Mouse (Mus musculus) MEL (cell line): ENCODE data around the gene Gm9903. TPM values are rescaled to one million over a fixed set of nuclear protein-coding genes. Genes with fewer than 3 reads are reported as not detected.

Experiments
- DNase-seq: peaks from one replicate; pipeline ENCODE4 v3.0.0; 2011; ENCODE audit warnings: low read depth, low spot score
- H3K27ac ChIP-seq: 2 replicates; pipeline ENCODE4 v1.5.1; 2012; ENCODE audit warnings: low read depth, mild to moderate bottlenecking, control low read depth, low read length, moderate library complexity; ENCODE audit not compliant: control insufficient read depth
- H3K27me3 ChIP-seq, 2 experiments: fragments of 150-350 bp in 1 of 2; sonication (generic) in 1 of 2; 2 replicates each; pipeline ENCODE4 v1.6.1; 2012; ENCODE audit warnings: low read length in 2 of 2, mild to moderate bottlenecking in 2 of 2, improper control_type of control experiment in 1 of 2, moderate library complexity in 1 of 2; ENCODE audit not compliant: insufficient read depth in 2 of 2, control insufficient read depth in 1 of 2
- H3K36me3 ChIP-seq, 2 experiments: 2 replicates each; pipeline ENCODE4 v1.6.1; 2012 to 2014; ENCODE audit warnings: low read length in 2 of 2, improper control_type of control experiment in 1 of 2, inconsistent platforms in 1 of 2, mild to moderate bottlenecking in 1 of 2; ENCODE audit not compliant: insufficient read depth in 2 of 2, control insufficient read depth in 1 of 2
- H3K4me1 ChIP-seq, 2 experiments: fragments of 150-350 bp in 1 of 2; sonication (generic) in 1 of 2; 2 replicates each; pipeline ENCODE4 v1.6.1; 2012; ENCODE audit warnings: low read length in 2 of 2, improper control_type of control experiment in 1 of 2, mild to moderate bottlenecking in 1 of 2; ENCODE audit not compliant: insufficient read depth in 2 of 2, control insufficient read depth in 1 of 2
- H3K4me3 ChIP-seq, 2 experiments: fragments of 150-350 bp in 1 of 2; sonication (generic) in 1 of 2; 2 replicates each; pipeline ENCODE4 v1.5.1; 2012; ENCODE audit warnings: low read depth in 2 of 2, low read length in 2 of 2, mild to moderate bottlenecking in 2 of 2, moderate library complexity in 2 of 2, control low read depth in 1 of 2, improper control_type of control experiment in 1 of 2; ENCODE audit not compliant: control insufficient read depth in 1 of 2, insufficient read depth in 1 of 2
- H3K79me2 ChIP-seq: 2 replicates; pipeline ENCODE4 v1.6.1; 2012; ENCODE audit warnings: mild to moderate bottlenecking, low read length, moderate library complexity; ENCODE audit not compliant: control insufficient read depth, poor library complexity, insufficient read depth
- H3K9ac ChIP-seq: 2 replicates; pipeline ENCODE4 v1.6.1; 2012; ENCODE audit warnings: low read depth, mild to moderate bottlenecking, control low read depth, low read length, moderate library complexity; ENCODE audit not compliant: control insufficient read depth, poor library complexity, severe bottlenecking
- H3K9me3 ChIP-seq: fragments of 150-350 bp; sonication (generic); replicated peaks from 2 replicates; pipeline ENCODE4 v1.6.1; 2012; ENCODE audit warnings: mild to moderate bottlenecking, low read length, improper control_type of control experiment, moderate library complexity; ENCODE audit not compliant: insufficient read depth
- CTCF ChIP-seq, 3 experiments: IDR thresholded peaks in 2 of 3; conservative IDR thresholded peaks in 1 of 3; 2 replicates each; pipeline ENCODE4 v1.5.1; 2011 to 2012; ENCODE audit warnings: low read length in 3 of 3, low read depth in 2 of 3, mild to moderate bottlenecking in 2 of 3, improper control_type of control experiment in 1 of 3, inconsistent platforms in 1 of 3, mixed read lengths in 1 of 3, moderate library complexity in 1 of 3; ENCODE audit not compliant: control insufficient read depth in 1 of 3, insufficient read depth in 1 of 3, poor library complexity in 1 of 3, severe bottlenecking in 1 of 3
- ELF1 ChIP-seq: IDR thresholded peaks from 2 replicates; pipeline ENCODE4 v1.6.1; 2014; ENCODE audit warnings: low read depth, mild to moderate bottlenecking, inconsistent platforms, low read length, improper control_type of control experiment, moderate library complexity
- JUND ChIP-seq: IDR thresholded peaks from 2 replicates; pipeline ENCODE4 v1.6.1; 2011; ENCODE audit warnings: low read depth, mild to moderate bottlenecking, improper control_type of control experiment, low read length
- POLR2AphosphoS2 ChIP-seq: IDR thresholded peaks from 2 replicates; pipeline ENCODE4 v1.6.1; 2011; ENCODE audit warnings: low read length, improper control_type of control experiment
- POLR2AphosphoS5 ChIP-seq: IDR thresholded peaks from 2 replicates; pipeline ENCODE4 v1.6.1; 2012; ENCODE audit warnings: low read depth, borderline replicate concordance, mild to moderate bottlenecking, inconsistent platforms, low read length, moderate library complexity, mixed read lengths
- SMC3 ChIP-seq: IDR thresholded peaks from 2 replicates; pipeline ENCODE4 v1.6.1; 2011; ENCODE audit warnings: low read depth, low read length, improper control_type of control experiment
- TCF12 ChIP-seq: IDR thresholded peaks from 2 replicates; pipeline ENCODE4 v1.6.1; 2014; ENCODE audit warnings: low read depth, mild to moderate bottlenecking, inconsistent platforms, low read length, improper control_type of control experiment, moderate library complexity
- USF2 ChIP-seq, 2 experiments: IDR thresholded peaks; 2 replicates each; pipeline ENCODE4 v1.6.1; 2011 to 2012; ENCODE audit warnings: improper control_type of control experiment in 2 of 2, low read length in 2 of 2, borderline replicate concordance in 1 of 2, inconsistent platforms in 1 of 2, low read depth in 1 of 2, mild to moderate bottlenecking in 1 of 2; ENCODE audit not compliant: insufficient read depth in 1 of 2
- polyA plus RNA-seq, 2 experiments: library from polyadenylated mRNA; stranded (reverse) in 1 of 2; unstranded in 1 of 2; fragments of >175 nt in 1 of 2; fragments of >200 nt in 1 of 2; gene quantifications; 2 replicates each; pipeline versions ENCODE4 v1.2.1 to v1.2.4; 2012; ENCODE audit warnings: low replicate concordance in 2 of 2, low read depth in 1 of 2; ENCODE audit not compliant: insufficient read length in 2 of 2, insufficient read depth in 1 of 2, missing spikeins in 1 of 2
- total RNA-seq: library from RNA; depleted of rRNA; stranded (reverse); fragments of 300-350 nt; gene quantifications from 2 replicates; pipeline ENCODE4 v1.2.3, GENCODE M21; 2012; rRNA removed

The Gm9903 gene
- total and polyA plus RNA-seq, 3 experiments: 0.19 to 0.36 TPM; not detected in 1

DNA sequence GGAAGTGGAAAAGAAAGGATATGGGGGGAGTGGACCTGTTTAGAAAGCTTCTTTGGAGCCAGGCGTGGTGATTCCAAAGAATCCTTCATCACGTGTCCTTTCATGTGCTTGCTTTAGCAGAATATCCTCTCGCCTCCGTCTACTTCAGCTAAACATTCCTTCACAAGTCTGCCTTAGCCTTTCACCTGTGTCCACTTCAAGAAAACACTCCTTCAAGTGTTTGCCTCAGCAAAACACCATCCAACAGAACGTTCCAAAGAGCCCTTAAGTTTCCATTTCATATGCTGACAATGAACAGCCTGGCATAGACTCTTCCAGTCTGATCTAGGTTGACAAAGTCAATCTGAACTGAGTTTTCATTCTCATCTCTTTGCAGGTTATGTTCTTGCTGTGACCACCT is 48.5 kb downstream of the Gm9903 start:
- no peaks in the 10 kb centered on the region for H3K79me2 ChIP-seq
- H3K36me3 ChIP-seq: peaks cover 0 to 21% of the 10 kb centered on the region in 2 experiments; a peak in 2 of 4 replicates
- peaks cover 18 to 24% of the 10 kb centered on the region in 2 experiments for H3K4me1 ChIP-seq
- H3K9ac ChIP-seq: no peak overlapping the region
- H3K9me3 ChIP-seq: no peaks in the 10 kb centered on the region
- DNase-seq: no peak
- no peak overlapping the region for H3K4me3 ChIP-seq
- TF ChIP-seq POLR2AphosphoS2: no peak
- no peak for TF ChIP-seq SMC3
- no peak for TF ChIP-seq USF2 (IDR thresholded peaks at IDR 0.05; ENCODE audit: borderline replicate concordance in 1 of 2, insufficient read depth in 1 of 2, low read depth in 1 of 2, low read length in 2 of 2)
- no peaks in the 10 kb centered on the region for H3K27me3 ChIP-seq
- no peak overlapping the region for H3K27ac ChIP-seq

DNA sequence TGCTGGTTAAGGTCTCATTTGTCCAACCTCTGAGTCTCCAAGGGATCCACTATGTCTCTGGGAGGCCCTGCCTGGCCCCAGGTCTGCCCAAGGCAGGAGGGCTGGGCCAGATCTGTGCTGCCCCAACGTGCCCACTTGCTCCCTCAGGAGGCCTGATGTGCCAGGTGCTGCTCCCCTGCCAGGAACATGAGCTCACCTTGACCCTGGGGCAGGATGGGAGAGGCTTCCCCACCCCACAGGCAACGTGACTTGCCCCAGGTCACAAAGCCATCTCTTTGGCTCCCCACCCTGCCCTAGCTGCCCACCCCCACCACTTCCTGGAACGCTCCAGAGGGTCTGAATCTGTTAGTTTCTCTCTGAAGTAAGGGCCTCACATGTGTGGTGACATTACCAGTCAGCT is 51.3 kb downstream of the Gm9903 start:
- H3K79me2 ChIP-seq: no peaks in the 10 kb centered on the region
- H3K27ac ChIP-seq: peak overlapping the region; percentile 89
- peaks cover 0 to 25% of the 10 kb centered on the region in 2 experiments; a peak in 2 of 4 replicates for H3K36me3 ChIP-seq
- peaks cover 23 to 29% of the 10 kb centered on the region in 2 experiments for H3K4me1 ChIP-seq
- H3K9ac ChIP-seq: peak overlapping the region; percentile 64
- no peak for TF ChIP-seq POLR2AphosphoS5
- TF ChIP-seq USF2 (IDR thresholded peaks at IDR 0.05; ENCODE audit: borderline replicate concordance in 1 of 2, insufficient read depth in 1 of 2, low read depth in 1 of 2, low read length in 2 of 2): no peak
- no peak for TF ChIP-seq JUND
- TF ChIP-seq CTCF (IDR thresholded peaks at IDR 0.05 in 2 of 3, conservative IDR thresholded peaks at IDR 0.05 in 1 of 3; ENCODE audit: control insufficient read depth in 1 of 3, insufficient read depth in 1 of 3, low read depth in 2 of 3, low read length in 3 of 3, poor library complexity in 1 of 3, severe bottlenecking in 1 of 3): 0 out of 6 replicates have a peak, but pooled peaks of 1 of the 3 experiments have one; percentile 0
- TF ChIP-seq TCF12: 0 out of 2 replicates have a peak, but pooled peaks have one; percentile 8
- peak; percentile 42; the same call in 1 of the 2 replicates for TF ChIP-seq ELF1
- DNase-seq: peak; percentile 75
- peak overlapping the region; percentile 15 to 28; a peak in 3 of 4 replicates for H3K4me3 ChIP-seq
- no peaks in the 10 kb centered on the region for H3K9me3 ChIP-seq
- no peaks in the 10 kb centered on the region for H3K27me3 ChIP-seq

Other genes with a start within 250 kb of the Gm9903 start
- not detected in 2 replicates for gene Nkx1-1, start 195.9 kb upstream of the Gm9903 start, total RNA-seq
- gene Nkx1-1, start 195.9 kb upstream of the Gm9903 start, polyA plus RNA-seq: not detected
- 39.3 and 43.6 TPM in 2 replicates for gene Fam53a, start 290 bp upstream of the Gm9903 start, total RNA-seq
- gene Fam53a, start 290 bp upstream of the Gm9903 start, polyA plus RNA-seq: 10 to 100 TPM in 1 of 2 experiments, not detected in 1; 62.8 TPM
- gene Slbp, start 22.6 kb downstream of the Gm9903 start, total RNA-seq: 250 and 255 TPM in 2 replicates
- 100 to 1,000 TPM; 233 to 731 TPM for gene Slbp, start 22.6 kb downstream of the Gm9903 start, polyA plus RNA-seq
- gene Tacc3, start 28.2 kb downstream of the Gm9903 start, total RNA-seq: 149 and 151 TPM in 2 replicates
- gene Tacc3, start 28.2 kb downstream of the Gm9903 start, polyA plus RNA-seq: 100 to 1,000 TPM; 165 to 609 TPM
- gene Tmem129, start 28.5 kb downstream of the Gm9903 start, total RNA-seq: 33.3 and 40.2 TPM in 2 replicates
- gene Tmem129, start 28.5 kb downstream of the Gm9903 start, polyA plus RNA-seq: 10 to 100 TPM in 1 of 2 experiments, not detected in 1; 51.3 TPM
- gene Fgfr3, start 91.7 kb downstream of the Gm9903 start, total RNA-seq: 4.8 and 6.0 TPM in 2 replicates
- gene Fgfr3, start 91.7 kb downstream of the Gm9903 start, polyA plus RNA-seq: 10 to 100 TPM in 1 of 2 experiments, not detected in 1; 10.2 TPM
- gene Letm1, start 152.9 kb downstream of the Gm9903 start, total RNA-seq: 50.0 and 59.5 TPM in 2 replicates
- gene Letm1, start 152.9 kb downstream of the Gm9903 start, polyA plus RNA-seq: 100 to 1,000 TPM; 119 to 127 TPM
- 82.5 and 102 TPM in 2 replicates for gene Nsd2, start 190.8 kb downstream of the Gm9903 start, total RNA-seq
- 100 to 1,000 TPM; 116 to 233 TPM for gene Nsd2, start 190.8 kb downstream of the Gm9903 start, polyA plus RNA-seq